Mouse (Mus musculus) limb, embryonic 15.5 days (tissue): ENCODE measurements at regions not wholly inside any gene's neighbourhood (a gene's known extent, or its start where the extent isn't known, plus 50 kb on each side); places are given as distances from the start of the nearest gene placed in this dataset.

Experiments
- ATAC-seq: fragments of 200-750 bp; cut with Nextera tagmentation; 2 replicates; pipeline ENCODE4 v1.8.0; 2017; ENCODE audit warnings: low read depth, moderate TSS enrichment; ENCODE audit not compliant: insufficient number of reproducible peaks, low FRiP score, low TSS enrichment
- H3K27ac ChIP-seq: fragments of 300-500 bp; sonication (generic); 2 replicates; pipeline ENCODE4 v1.5.1; 2015; ENCODE audit warnings: moderate library complexity, mild to moderate bottlenecking, inconsistent platforms
- H3K27me3 ChIP-seq: fragments of 300-500 bp; sonication (generic); 2 replicates; pipeline ENCODE4 v1.6.1; 2015; ENCODE audit warnings: inconsistent platforms
- H3K36me3 ChIP-seq: fragments of 300-500 bp; sonication (generic); 2 replicates; pipeline ENCODE4 v1.6.1; 2015; ENCODE audit warnings: inconsistent platforms
- H3K4me1 ChIP-seq: fragments of 300-500 bp; sonication (generic); 2 replicates; pipeline ENCODE4 v1.6.1; 2015; ENCODE audit warnings: inconsistent platforms
- H3K4me2 ChIP-seq: fragments of 300-500 bp; sonication (generic); 2 replicates; pipeline ENCODE4 v1.6.1; 2015; ENCODE audit warnings: mild to moderate bottlenecking, inconsistent platforms
- H3K4me3 ChIP-seq: fragments of 300-500 bp; sonication (generic); 2 replicates; pipeline ENCODE4 v1.5.1; 2015; ENCODE audit warnings: mild to moderate bottlenecking, inconsistent platforms
- H3K9ac ChIP-seq: fragments of 300-500 bp; sonication (generic); 2 replicates; pipeline ENCODE4 v1.6.1; 2015; ENCODE audit warnings: inconsistent platforms
- H3K9me3 ChIP-seq: fragments of 300-500 bp; sonication (generic); 2 replicates; pipeline ENCODE4 v1.6.1; 2016; ENCODE audit warnings: inconsistent platforms
- WGBS: fragments of 180-500 bp; shearing (Covaris S2); methylation state at CpG from one replicate; pipeline ENCODE4 v1.1.7; 2015; 5-methylcytosine and 5-hydroxymethylcytosine counted together

DNA sequence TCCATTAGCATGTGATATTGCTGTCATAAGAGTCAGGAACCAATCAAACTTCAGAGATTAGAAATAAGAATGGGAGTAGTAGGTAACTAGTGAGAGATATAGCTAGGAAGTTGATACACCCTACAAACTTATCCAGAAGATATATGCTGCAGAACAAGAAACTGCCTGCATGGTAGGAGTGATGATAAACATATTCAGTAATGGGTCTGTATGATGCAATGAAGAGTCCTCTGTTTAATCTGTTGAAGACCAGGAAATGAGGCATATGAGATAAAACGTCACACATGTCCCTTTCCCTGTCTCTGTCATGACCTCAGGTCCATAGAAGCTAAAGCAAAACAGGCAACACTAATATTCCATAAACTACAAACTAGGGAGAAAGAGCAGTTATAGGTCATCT is 162.2 kb upstream of the Ppargc1a start:
- Histone ChIP-seq H3K9ac (no peak overlapping the region), H3K4me3 (no peak overlapping the region), H3K27me3 (peaks cover 11% of the 10 kb centered on the region; the same call in 1 of the 2 replicates), H3K9me3 (no peaks in the 10 kb centered on the region), H3K27ac (no peak overlapping the region), H3K4me1 (no peaks in the 10 kb centered on the region), H3K36me3 (no peaks in the 10 kb centered on the region), H3K4me2 (no peak overlapping the region)
- WGBS: 64% methylated on average over 1 of the region's 1 CpGs
- ATAC-seq: no peak

GRCm38 (mm10) chr5:51726762-51727161 is 159.2 kb upstream of the Ppargc1a start:
- Histone ChIP-seq H3K27me3 (peaks cover 11% of the 10 kb centered on the region; the same call in 1 of the 2 replicates), H3K9ac (no peak overlapping the region), H3K4me1 (no peaks in the 10 kb centered on the region), H3K9me3 (no peaks in the 10 kb centered on the region), H3K4me3 (no peak overlapping the region), H3K27ac (no peak overlapping the region), H3K4me2 (no peak overlapping the region), H3K36me3 (no peaks in the 10 kb centered on the region)
- no peak for ATAC-seq

GRCm38 (mm10) chr5:51718911-51719310 is 151.4 kb upstream of the Ppargc1a start:
- no peak overlapping the region for H3K4me2 ChIP-seq
- no peak overlapping the region for H3K9ac ChIP-seq
- no peaks in the 10 kb centered on the region for H3K27me3 ChIP-seq
- no peaks in the 10 kb centered on the region for H3K4me1 ChIP-seq
- H3K27ac ChIP-seq: no peak overlapping the region
- no peak for ATAC-seq
- no peaks in the 10 kb centered on the region for H3K36me3 ChIP-seq
- H3K4me3 ChIP-seq: no peak overlapping the region
- WGBS: 82% methylated on average over 8 of the region's 8 CpGs
- no peaks in the 10 kb centered on the region for H3K9me3 ChIP-seq

GRCm38 (mm10) chr5:51718451-51718850 is 150.9 kb upstream of the Ppargc1a start:
- no peak for ATAC-seq
- no peak overlapping the region for H3K4me3 ChIP-seq
- 78% methylated on average over 1 of the region's 1 CpGs for WGBS
- no peak overlapping the region for H3K9ac ChIP-seq
- no peak overlapping the region for H3K4me2 ChIP-seq
- no peaks in the 10 kb centered on the region for H3K4me1 ChIP-seq
- H3K27ac ChIP-seq: no peak overlapping the region
- no peaks in the 10 kb centered on the region for H3K27me3 ChIP-seq
- no peaks in the 10 kb centered on the region for H3K9me3 ChIP-seq
- no peaks in the 10 kb centered on the region for H3K36me3 ChIP-seq

GRCm38 (mm10) chr5:51711860-51712560 is 144.5 kb upstream of the Ppargc1a start:
- Histone ChIP-seq H3K36me3 (no peaks in the 10 kb centered on the region), H3K4me2 (no peak overlapping the region), H3K9ac (no peak overlapping the region), H3K27me3 (no peaks in the 10 kb centered on the region), H3K27ac (no peak overlapping the region), H3K4me1 (no peaks in the 10 kb centered on the region), H3K4me3 (no peak overlapping the region), H3K9me3 (no peaks in the 10 kb centered on the region)
- no peak for ATAC-seq
- 78% methylated on average over 8 of the region's 8 CpGs for WGBS

- no peaks in the 10 kb centered on the region for H3K36me3 ChIP-seq
- no peak for ATAC-seq
- no peaks in the 10 kb centered on the region for H3K27me3 ChIP-seq
- no peak overlapping the region for H3K4me3 ChIP-seq
- no peaks in the 10 kb centered on the region for H3K4me1 ChIP-seq
- 78% methylated on average over 4 of the region's 4 CpGs for WGBS
- H3K9me3 ChIP-seq: no peaks in the 10 kb centered on the region
- H3K27ac ChIP-seq: no peak overlapping the region
- H3K4me2 ChIP-seq: no peak overlapping the region
- H3K9ac ChIP-seq: no peak overlapping the region
Measured at GRCm38 (mm10) chr5:51710664-51711063, 143.1 kb upstream of the Ppargc1a start.

DNA sequence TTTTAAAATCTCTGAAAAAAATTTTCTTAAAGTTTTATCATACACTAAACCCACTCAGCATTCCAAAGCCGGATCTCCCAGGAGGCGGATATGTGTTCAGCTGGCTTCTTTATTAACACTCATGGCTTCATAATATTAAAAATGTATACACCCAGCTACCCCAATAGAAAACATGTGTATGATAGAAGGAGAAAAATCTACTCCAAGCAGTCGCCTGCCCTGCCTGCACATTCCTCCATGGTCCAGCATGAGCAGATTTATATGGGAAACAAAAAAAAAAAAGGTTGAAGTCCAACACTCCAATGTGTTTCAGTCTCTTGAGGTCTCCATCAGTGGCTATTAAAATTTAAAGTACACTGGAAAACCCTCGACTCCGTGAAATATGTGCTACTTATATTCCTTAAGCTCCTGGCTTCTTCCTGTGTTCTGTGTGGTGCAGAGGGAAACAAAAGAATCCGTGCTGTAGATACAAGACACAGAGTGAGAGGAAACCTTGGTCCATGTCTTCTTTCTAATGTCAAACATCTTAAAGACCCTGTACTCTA is 142.0 kb upstream of the Ppargc1a start:
- no peak for ATAC-seq
- WGBS: 48% methylated on average over 6 of the region's 6 CpGs
- H3K27ac ChIP-seq: no peak overlapping the region
- no peaks in the 10 kb centered on the region for H3K4me1 ChIP-seq
- no peaks in the 10 kb centered on the region for H3K36me3 ChIP-seq
- H3K9me3 ChIP-seq: no peaks in the 10 kb centered on the region
- no peak overlapping the region for H3K4me2 ChIP-seq
- H3K27me3 ChIP-seq: no peaks in the 10 kb centered on the region
- no peak overlapping the region for H3K4me3 ChIP-seq
- H3K9ac ChIP-seq: no peak overlapping the region

DNA sequence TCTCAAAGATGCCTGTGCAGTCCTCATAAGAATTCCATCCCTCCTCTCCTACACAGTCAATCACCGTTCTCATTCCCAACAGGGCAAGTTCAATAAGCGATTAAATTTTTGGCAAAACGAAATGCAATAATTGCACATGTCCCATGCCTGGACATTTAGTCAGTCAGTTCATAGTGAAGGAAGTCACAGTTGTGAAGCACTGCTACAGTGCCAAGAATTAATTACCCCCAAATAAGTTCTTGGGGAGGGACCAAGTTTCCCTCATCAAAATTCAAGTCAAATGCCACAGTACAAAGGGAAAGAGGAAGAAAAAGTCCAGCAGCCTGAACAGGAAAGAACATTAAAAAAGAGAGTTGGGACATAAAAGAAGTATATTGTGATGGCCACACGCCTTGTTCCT is 112.4 kb upstream of the Ppargc1a start:
- Histone ChIP-seq H3K9ac (no peak overlapping the region), H3K9me3 (no peaks in the 10 kb centered on the region), H3K4me1 (no peaks in the 10 kb centered on the region), H3K36me3 (no peaks in the 10 kb centered on the region), H3K4me3 (no peak overlapping the region), H3K27ac (no peak overlapping the region), H3K4me2 (no peak overlapping the region), H3K27me3 (no peaks in the 10 kb centered on the region)
- WGBS: 82% methylated on average over 4 of the region's 4 CpGs
- no peak for ATAC-seq

DNA sequence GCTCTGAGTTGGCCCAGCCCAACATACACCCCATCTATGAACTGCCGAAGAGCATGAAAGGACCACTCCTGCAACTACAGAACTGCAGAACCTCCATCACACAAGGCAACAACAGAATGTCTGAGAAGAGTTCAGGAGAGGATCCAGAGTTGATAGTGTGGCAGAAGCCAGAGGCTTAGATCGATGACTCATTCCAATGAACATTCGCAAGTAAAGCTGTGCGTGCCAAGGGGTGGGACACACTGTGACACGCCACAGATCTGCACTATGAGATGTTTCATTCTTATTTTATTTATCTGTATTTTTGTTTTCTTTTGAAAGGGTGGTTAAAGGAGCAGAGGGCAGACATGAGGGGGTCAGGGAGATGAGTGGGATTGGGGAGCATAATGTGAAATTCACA is 103.7 kb upstream of the Ppargc1a start:
- Histone ChIP-seq H3K27me3 (no peaks in the 10 kb centered on the region), H3K9me3 (no peaks in the 10 kb centered on the region), H3K4me3 (no peak overlapping the region), H3K36me3 (no peaks in the 10 kb centered on the region), H3K27ac (no peak overlapping the region), H3K4me1 (no peaks in the 10 kb centered on the region), H3K9ac (no peak overlapping the region), H3K4me2 (no peak overlapping the region)
- WGBS: 93% methylated on average over 5 of the region's 5 CpGs
- no peak for ATAC-seq

GRCm38 (mm10) chr5:51665241-51665640 is 97.7 kb upstream of the Ppargc1a start:
- WGBS: 78% methylated on average over 6 of the region's 6 CpGs
- no peaks in the 10 kb centered on the region for H3K27me3 ChIP-seq
- no peaks in the 10 kb centered on the region for H3K9me3 ChIP-seq
- no peaks in the 10 kb centered on the region for H3K36me3 ChIP-seq
- ATAC-seq: no peak
- no peaks in the 10 kb centered on the region for H3K4me1 ChIP-seq
- no peak overlapping the region for H3K4me3 ChIP-seq
- H3K27ac ChIP-seq: no peak overlapping the region
- no peak overlapping the region for H3K9ac ChIP-seq
- H3K4me2 ChIP-seq: no peak overlapping the region

- H3K4me2 ChIP-seq: no peak overlapping the region
- no peaks in the 10 kb centered on the region for H3K4me1 ChIP-seq
- no peak overlapping the region for H3K9ac ChIP-seq
- 70% methylated on average over 6 of the region's 6 CpGs for WGBS
- H3K27ac ChIP-seq: no peak overlapping the region
- no peaks in the 10 kb centered on the region for H3K27me3 ChIP-seq
- H3K36me3 ChIP-seq: no peaks in the 10 kb centered on the region
- no peak for ATAC-seq
- H3K9me3 ChIP-seq: no peaks in the 10 kb centered on the region
- no peak overlapping the region for H3K4me3 ChIP-seq
Measured at GRCm38 (mm10) chr5:51658232-51658896, 90.8 kb upstream of the Ppargc1a start.

GRCm38 (mm10) chr5:51653507-51653906 is 86.0 kb upstream of the Ppargc1a start:
- WGBS: 86% methylated on average over 2 of the region's 2 CpGs
- H3K9ac ChIP-seq: no peak overlapping the region
- ATAC-seq: no peak
- no peak overlapping the region for H3K4me3 ChIP-seq
- no peaks in the 10 kb centered on the region for H3K36me3 ChIP-seq
- H3K27ac ChIP-seq: no peak overlapping the region
- no peaks in the 10 kb centered on the region for H3K4me1 ChIP-seq
- no peak overlapping the region for H3K4me2 ChIP-seq
- no peaks in the 10 kb centered on the region for H3K9me3 ChIP-seq
- H3K27me3 ChIP-seq: no peaks in the 10 kb centered on the region
